31 mouse cellular contexts compared by ENCODE assay signal in the genomic region with DNA sequence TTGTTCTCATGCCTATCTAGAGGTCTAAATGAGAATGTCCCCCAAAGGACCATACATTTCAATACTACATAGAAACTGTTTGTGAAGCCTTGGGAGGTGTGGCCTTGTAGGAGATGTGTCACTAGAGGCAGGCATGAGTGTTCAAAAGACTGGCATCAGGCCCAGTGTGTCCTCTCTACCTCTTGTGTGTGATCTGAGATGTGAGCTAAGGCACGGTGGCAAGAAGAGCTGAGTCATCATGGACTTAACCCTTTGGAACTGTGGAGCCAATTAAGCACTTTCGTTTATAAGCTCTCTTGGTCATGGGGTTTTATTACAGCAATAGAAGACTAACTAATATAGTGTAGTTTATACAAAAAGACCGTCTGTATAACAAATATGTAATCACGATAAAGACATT. TPM values are rescaled to one million over a fixed set of nuclear protein-coding genes. Genes with fewer than 3 reads are reported as not detected.
A peak's percentile ranks its signal among the peaks of the same experiment; 100 is the strongest.
DNase-seq lines count a peak whose midpoint lies in the region; ATAC-seq and TF ChIP-seq lines count a peak whose summit lies in the region.
"Had no signal": no experiment of that assay in that cellular context is flagged by ENCODE, and none has a peak within 500 bp of the region (broad histone marks: within the 10 kb centered on the region; RNA-seq: fewer than 3 reads in every experiment).

No protein-coding gene starts in this region.

- intact Hi-C loops in heart, postnatal 10 days (cut with DNase I), result no loop called here

- no peak for TF ChIP-seq EP300 in liver, postnatal 0 days (IDR thresholded peaks at IDR 0.05; ENCODE audit: low read depth)

- H3K79me2 ChIP-seq in liver, adult 2 months (ENCODE audit: control insufficient read depth, insufficient read depth, low read length), result peaks cover 22% of the 10 kb centered on the region; the same call in 1 of the 2 replicates

- no peaks in the 10 kb centered on the region for H3K9me3 ChIP-seq in liver, postnatal 0 days (ENCODE audit: low read length)
- no peaks in the 10 kb centered on the region for H3K9me3 ChIP-seq in intestine, embryonic 16.5 days (ENCODE audit: control insufficient read depth, low read length)
- H3K9me3 ChIP-seq: embryonic facial prominence, embryonic 13.5 days; forebrain, embryonic 10.5 days; forebrain, embryonic 15.5 days; heart, embryonic 12.5 days; hindbrain, embryonic 10.5 days; hindbrain, embryonic 15.5 days; kidney, embryonic 15.5 days; lung, embryonic 15.5 days; stomach, embryonic 15.5 days had no signal

- peaks cover 8% of the 10 kb centered on the region; the same call in 1 of the 2 replicates for H3K4me1 ChIP-seq in liver, adult 2 months (ENCODE audit: control insufficient read depth, insufficient read depth, low read length)
- no peaks in the 10 kb centered on the region for H3K4me1 ChIP-seq in liver, postnatal 0 days (ENCODE audit: insufficient read depth)
- H3K4me1 ChIP-seq in intestine, embryonic 16.5 days (ENCODE audit: control insufficient read depth, insufficient read depth, low read length), result no peaks in the 10 kb centered on the region
- no peaks in the 10 kb centered on the region; the same call in none of the 2 replicates for H3K4me1 ChIP-seq in lung, adult 2 months (ENCODE audit: control insufficient read depth, insufficient read depth, low read length)
- H3K4me1 ChIP-seq: stomach, embryonic 15.5 days had no signal

- H3K36me3 ChIP-seq in liver, adult 2 months (ENCODE audit: control insufficient read depth, insufficient read depth, low read length), result no peaks in the 10 kb centered on the region
- no peaks in the 10 kb centered on the region for H3K36me3 ChIP-seq in liver, postnatal 0 days (replicated peaks; ENCODE audit: insufficient read depth, low read length)
- H3K36me3 ChIP-seq in intestine, embryonic 16.5 days (ENCODE audit: control insufficient read depth, insufficient read depth, low read length), result no peaks in the 10 kb centered on the region
- H3K36me3 ChIP-seq: forebrain, embryonic 15.5 days; heart, embryonic 12.5 days; kidney, embryonic 15.5 days; lung, embryonic 15.5 days; stomach, embryonic 15.5 days had no signal

- H3K27ac ChIP-seq in liver, adult 2 months (replicated peaks; ENCODE audit: insufficient read depth, low read depth, low read length), result no peak overlapping the region
- H3K27ac ChIP-seq in liver, postnatal 0 days (ENCODE audit: low read depth), result no peak overlapping the region
- no peak overlapping the region for H3K27ac ChIP-seq in intestine, embryonic 16.5 days (ENCODE audit: low read length)
- H3K27ac ChIP-seq: embryonic facial prominence, embryonic 13.5 days; forebrain, embryonic 10.5 days; forebrain, embryonic 15.5 days; gastrocnemius, adult 2 months; heart, adult 2 months; hindbrain, embryonic 10.5 days; hindbrain, embryonic 15.5 days; kidney, embryonic 15.5 days; layer of hippocampus, adult 2 months; liver, embryonic 14.5 days; lung, embryonic 15.5 days; stomach, embryonic 15.5 days had no signal

- WGBS in liver, adult 2 months, result 54% methylated on average over 4 of the region's 4 CpGs
- 68% methylated on average over 4 of the region's 4 CpGs for WGBS in liver, postnatal 0 days (ENCODE audit: insufficient replicate concordance)
- 49% methylated on average over 4 of the region's 4 CpGs for WGBS in intestine, embryonic 16.5 days
- 61% methylated on average over 4 of the region's 4 CpGs for WGBS in lung, adult 2 months

- no peak for TF ChIP-seq POLR2A in liver, adult 2 months (IDR thresholded peaks at IDR 0.05; ENCODE audit: extremely low read depth, insufficient read depth, low read length)
- TF ChIP-seq POLR2A in lung, adult 2 months (IDR thresholded peaks at IDR 0.05; ENCODE audit: borderline replicate concordance, extremely low read depth, low read depth, low read length), result no peak

- DNase-seq in heart, adult 11 months, result peak; percentile 34
- no peak for DNase-seq in heart, postnatal 10 days
- peak; percentile 54 for DNase-seq in liver, adult 2 months (ENCODE audit: extremely low read depth, low read depth, low spot score)
- no peak for DNase-seq in liver, postnatal 0 days
- no peak for DNase-seq in lung, adult 2 months
- DNase-seq: adrenal gland, postnatal 14 days; cerebellum, adult 18-20 months; cerebellum, postnatal 10 days; gastrocnemius, adult 2 months; gastrocnemius, postnatal 36 days; heart, adult 2 months; layer of hippocampus, postnatal 36 days; left cerebral cortex, postnatal 4 days; right cerebral cortex, postnatal 25 days; thymus, postnatal 14 days had no signal

- H3K27me3 ChIP-seq in liver, adult 2 months (ENCODE audit: control insufficient read depth, insufficient read depth, low read length), result no peaks in the 10 kb centered on the region
- H3K27me3 ChIP-seq in liver, postnatal 0 days (ENCODE audit: insufficient read depth, low read length), result no peaks in the 10 kb centered on the region
- no peaks in the 10 kb centered on the region for H3K27me3 ChIP-seq in intestine, embryonic 16.5 days (replicated peaks; ENCODE audit: control insufficient read depth, insufficient read depth, low read length)
- H3K27me3 ChIP-seq: embryonic facial prominence, embryonic 13.5 days; forebrain, embryonic 15.5 days; heart, embryonic 12.5 days; hindbrain, embryonic 15.5 days; kidney, embryonic 15.5 days; lung, embryonic 15.5 days; stomach, embryonic 15.5 days had no signal

- H3K4me2 ChIP-seq in liver, postnatal 0 days (ENCODE audit: low read depth, low read length), result no peak overlapping the region
- H3K4me2 ChIP-seq in intestine, embryonic 16.5 days (ENCODE audit: low read depth, low read length), result no peak overlapping the region
- H3K4me2 ChIP-seq: embryonic facial prominence, embryonic 13.5 days; forebrain, embryonic 15.5 days; heart, embryonic 12.5 days; hindbrain, embryonic 15.5 days; kidney, embryonic 15.5 days; lung, embryonic 15.5 days; midbrain, embryonic 11.5 days; stomach, embryonic 15.5 days had no signal

- TF ChIP-seq CTCF in liver, adult 2 months (IDR thresholded peaks at IDR 0.05; ENCODE audit: low read depth, low read length), result no peak
- TF ChIP-seq CTCF in liver, postnatal 0 days (IDR thresholded peaks at IDR 0.05; ENCODE audit: low read depth), result no peak
- TF ChIP-seq CTCF in lung, adult 2 months (IDR thresholded peaks at IDR 0.05; ENCODE audit: insufficient read depth, low read length), result no peak

- no peak overlapping the region for H3K4me3 ChIP-seq in liver, adult 2 months (ENCODE audit: insufficient read depth, low read depth, low read length)
- H3K4me3 ChIP-seq in liver, postnatal 0 days (ENCODE audit: low read depth, low read length), result no peak overlapping the region
- H3K4me3 ChIP-seq in intestine, embryonic 16.5 days (ENCODE audit: low read length), result no peak overlapping the region
- H3K4me3 ChIP-seq in lung, adult 2 months (replicated peaks; ENCODE audit: extremely low read depth, low read depth, low read length), result no peak overlapping the region
- H3K4me3 ChIP-seq: embryonic facial prominence, embryonic 13.5 days; forebrain, embryonic 10.5 days; forebrain, embryonic 15.5 days; gastrocnemius, adult 2 months; heart, adult 2 months; heart, embryonic 12.5 days; hindbrain, embryonic 10.5 days; hindbrain, embryonic 15.5 days; kidney, embryonic 15.5 days; layer of hippocampus, adult 2 months; lung, embryonic 15.5 days; stomach, embryonic 15.5 days had no signal

- no peak for ATAC-seq in liver, postnatal 0 days
- peak; percentile 61 for ATAC-seq in intestine, embryonic 16.5 days
- ATAC-seq in CD4-positive, CD25-positive, alpha-beta regulatory T cell, adult 4 months, result no peak
- ATAC-seq: inflammation-experienced regulatory T-cells, adult 6 months; midbrain, embryonic 16.5 days had no signal

- H3K9ac ChIP-seq in liver, adult 2 months (ENCODE audit: low read depth, low read length), result no peak overlapping the region
- H3K9ac ChIP-seq in liver, postnatal 0 days (replicated peaks), result no peak overlapping the region
- H3K9ac ChIP-seq in intestine, embryonic 16.5 days (ENCODE audit: low read depth, low read length), result no peak overlapping the region
- H3K9ac ChIP-seq: embryonic facial prominence, embryonic 13.5 days; forebrain, embryonic 15.5 days; heart, embryonic 12.5 days; hindbrain, embryonic 15.5 days; kidney, embryonic 15.5 days; liver, embryonic 14.5 days; lung, embryonic 15.5 days; stomach, embryonic 15.5 days had no signal

RNA-seq across cellular contexts. Expression of a gene that starts 16.3 kb away (rescaled TPM):
- 10 to 100 TPM; 49.0 to 52.7 TPM for total RNA-seq in heart, postnatal 10 days (2021)
- total RNA-seq in liver, adult 2 months (2014; rRNA removed), result 8.7 and 9.3 TPM in 2 replicates
- polyA plus RNA-seq in liver, adult 2 months (2012; rRNA removed), result 2.9 and 3.1 TPM in 2 replicates
- 4.0 and 4.4 TPM in 2 replicates for polyA plus RNA-seq in liver, postnatal 0 days (2015; fragmentation: Nextera tagmentation; extraction: Ambion mirVana)
- polyA plus RNA-seq in intestine, embryonic 16.5 days (2015; fragmentation: Nextera tagmentation; extraction: Ambion mirVana), result 26.3 and 29.6 TPM in 2 replicates
- under 1 TPM; 0.09 to 0.34 TPM for polyA plus RNA-seq in CD4-positive, CD25-positive, alpha-beta regulatory T cell, adult 4 months (2017; shearing (Covaris generic))
- 20.1 and 40.4 TPM in 2 replicates for polyA plus RNA-seq in lung, adult 2 months (2012; rRNA removed)

Comparison
In these comparisons a context has a peak if more than half of its experiments do, and no peak if none do; other contexts are left out.
1. DNase-seq: peak in heart, adult 11 months (single experiment) and liver, adult 2 months (single experiment); none in heart, postnatal 10 days (0 of 2), liver, postnatal 0 days (single experiment) and lung, adult 2 months (single experiment).